Mouse (Mus musculus) layer of hippocampus, adult 11-12 months (tissue): ENCODE results near the gene Vmn1r79.
"Not testable (repeated sequence)": the region's sequence is repeated elsewhere in the genome, so short reads cannot be mapped to it uniquely, and the experiment has no call there.

ENCODE experiments used
- DNase-seq: peaks from one replicate; pipeline ENCODE4 v3.0.0; 2022; ENCODE audit warnings: low spot score

The Vmn1r79 gene

GRCm38 (mm10) chr7:12170979-12171378 lies at the start of gene Vmn1r79:
TSS of gene Vmn1r79 (plus strand) at chr7:12171279.
- DNase-seq, result not testable (repeated sequence)

DNA sequence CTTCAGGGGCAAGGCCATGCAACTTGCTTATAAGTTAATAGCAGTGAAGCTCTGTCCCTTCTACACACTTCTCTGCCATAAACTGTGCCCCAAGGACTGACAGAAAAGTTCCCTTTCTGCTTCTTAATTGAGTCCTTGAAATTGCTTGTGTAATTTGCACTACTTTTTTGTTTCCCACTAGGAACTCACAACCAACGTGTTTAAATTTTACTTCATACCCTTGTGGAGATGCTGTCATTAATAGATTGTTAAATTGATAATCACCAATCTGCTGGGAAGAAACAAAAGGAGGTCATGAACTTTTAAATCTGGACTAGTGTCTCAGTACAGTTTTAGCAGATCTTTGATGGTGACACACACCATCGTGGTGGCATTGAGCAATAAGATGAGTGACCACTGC lies 21.1 kb upstream of the Vmn1r79 start, which contains the start of gene Vmn1r78:
Gene Vmn1r78 (plus strand): TSS at position 301 of the 400 bp plus-strand sequence.
- DNase-seq, result no peak

GRCm38 (mm10) chr7:12156463-12156862 lies 14.6 kb upstream of the Vmn1r79 start:
- DNase-seq, result not testable (repeated sequence)

DNA sequence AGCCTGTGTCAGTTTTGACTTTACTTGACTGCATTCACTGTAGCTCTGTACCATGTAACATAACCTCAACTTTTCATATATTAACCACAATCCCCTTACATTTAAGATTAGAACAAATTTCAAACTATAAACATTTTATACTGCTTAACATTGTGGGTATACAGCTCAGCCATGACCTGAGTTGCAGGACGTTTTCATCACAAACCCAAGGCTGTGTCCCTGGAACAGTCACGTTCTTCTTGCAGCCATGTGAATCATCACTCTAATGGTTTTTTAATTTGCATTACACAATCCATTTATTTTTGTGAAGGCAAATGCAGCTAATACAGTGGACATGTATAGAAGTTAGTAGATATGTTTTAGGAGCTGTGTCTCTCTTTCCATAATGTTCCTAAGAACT lies 1.8 kb downstream of the Vmn1r79 start:
- not testable (repeated sequence) for DNase-seq

- DNase-seq, result no peak
Measured at GRCm38 (mm10) chr7:12188986-12189385, 17.9 kb downstream of the Vmn1r79 start, which contains the start of gene Vmn1r80. TSS of gene Vmn1r80 (plus strand) at chr7:12189286.

- no peak for DNase-seq
Measured at GRCm38 (mm10) chr7:12204141-12204540, 33.1 kb downstream of the Vmn1r79 start.
